Mouse (Mus musculus): ENCODE results near the gene Galnt4. TPM values are rescaled to one million over a fixed set of nuclear protein-coding genes. Genes with fewer than 3 reads are reported as not detected.

Gene Galnt4
- polyA plus RNA-seq (2015; fragmentation: Nextera tagmentation; extraction: Ambion mirVana): 7.0 and 7.9 TPM in 2 replicates

DNA sequence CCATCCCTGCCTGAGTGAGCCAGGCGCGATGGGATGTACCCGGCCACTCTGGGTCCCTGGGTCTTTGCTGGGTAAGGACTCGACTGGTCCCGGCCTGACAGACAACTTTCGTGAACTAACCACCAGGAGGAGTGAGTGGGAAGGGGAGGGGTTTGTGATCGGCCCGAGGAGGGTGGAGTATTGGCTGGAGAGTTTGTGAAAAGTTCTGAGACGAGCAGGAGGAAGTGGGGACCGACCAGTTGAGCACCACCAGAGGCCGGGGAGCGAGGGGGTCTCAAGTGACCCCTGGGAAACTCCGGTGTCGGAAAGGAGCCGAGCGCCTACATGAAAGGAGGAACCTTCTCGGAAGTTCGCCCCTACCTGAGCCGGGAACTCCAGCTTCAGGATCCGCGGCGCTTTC, at the start of gene Galnt4:
Gene Galnt4, plus strand, starts transcription at position 196 of the 400 bp plus-strand sequence.
- DNase-seq (ENCODE audit: low spot score): peak; percentile 78

DNA sequence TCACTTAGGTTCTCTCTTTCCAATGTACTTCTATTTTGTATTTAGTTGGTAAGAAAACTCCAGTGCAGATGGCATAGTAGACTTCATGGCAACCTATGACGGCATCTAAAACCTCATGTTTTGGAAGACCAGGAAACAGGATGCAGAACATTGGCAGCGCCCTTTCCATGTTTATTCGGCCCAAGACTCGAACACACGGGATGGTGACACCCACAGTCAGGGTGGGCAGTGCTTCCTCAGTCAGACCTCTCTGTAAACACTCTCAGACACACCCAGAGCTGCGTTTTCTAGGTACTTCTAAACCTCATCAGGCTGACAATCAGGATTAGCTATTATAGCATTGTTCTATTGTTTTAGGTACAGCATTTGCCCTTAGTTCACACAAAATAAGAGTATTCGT, 47.4 kb upstream of the Galnt4 start:
- DNase-seq (ENCODE audit: low spot score): no peak

DNA sequence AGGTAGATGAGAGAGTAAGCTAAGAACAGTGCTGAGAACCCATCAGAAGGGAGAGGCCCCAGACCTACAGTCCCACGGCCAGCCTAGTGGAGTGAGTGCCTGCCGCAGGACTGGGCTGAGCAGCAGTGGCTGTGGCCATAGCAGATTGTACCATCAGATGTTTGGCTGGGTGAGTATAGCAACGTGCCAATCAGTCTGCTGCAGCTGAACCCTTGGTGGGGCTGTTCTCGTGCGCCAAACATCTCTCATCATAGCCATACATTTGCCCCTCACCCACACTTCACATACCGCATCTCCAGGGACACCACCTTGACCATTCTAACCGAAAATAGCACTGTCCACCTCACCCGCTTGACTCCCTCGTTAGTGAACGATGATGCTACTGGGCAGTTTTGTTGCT, 46.5 kb upstream of the Galnt4 start:
- DNase-seq (ENCODE audit: low spot score): no peak

DNA sequence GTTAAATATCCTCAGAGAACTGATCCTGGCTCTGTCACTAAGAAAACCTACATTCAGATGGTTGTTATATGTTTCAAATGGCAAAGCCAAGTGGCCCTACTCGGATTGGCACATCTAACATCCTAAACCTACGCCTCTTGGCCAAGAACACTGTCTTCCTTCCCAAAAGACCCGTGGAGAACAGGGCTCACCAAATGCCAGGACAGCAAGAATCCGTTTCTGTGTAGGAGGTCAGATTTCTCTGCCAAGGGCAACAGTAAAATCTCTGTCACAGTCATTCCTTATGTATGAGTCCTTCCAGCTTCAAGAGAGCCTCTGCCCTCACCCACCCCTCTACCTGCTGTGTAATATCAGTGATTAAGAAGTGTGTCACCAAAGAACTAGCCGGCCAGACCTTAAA, 45.4 kb upstream of the Galnt4 start:
- no peak for DNase-seq (ENCODE audit: low spot score)

DNA sequence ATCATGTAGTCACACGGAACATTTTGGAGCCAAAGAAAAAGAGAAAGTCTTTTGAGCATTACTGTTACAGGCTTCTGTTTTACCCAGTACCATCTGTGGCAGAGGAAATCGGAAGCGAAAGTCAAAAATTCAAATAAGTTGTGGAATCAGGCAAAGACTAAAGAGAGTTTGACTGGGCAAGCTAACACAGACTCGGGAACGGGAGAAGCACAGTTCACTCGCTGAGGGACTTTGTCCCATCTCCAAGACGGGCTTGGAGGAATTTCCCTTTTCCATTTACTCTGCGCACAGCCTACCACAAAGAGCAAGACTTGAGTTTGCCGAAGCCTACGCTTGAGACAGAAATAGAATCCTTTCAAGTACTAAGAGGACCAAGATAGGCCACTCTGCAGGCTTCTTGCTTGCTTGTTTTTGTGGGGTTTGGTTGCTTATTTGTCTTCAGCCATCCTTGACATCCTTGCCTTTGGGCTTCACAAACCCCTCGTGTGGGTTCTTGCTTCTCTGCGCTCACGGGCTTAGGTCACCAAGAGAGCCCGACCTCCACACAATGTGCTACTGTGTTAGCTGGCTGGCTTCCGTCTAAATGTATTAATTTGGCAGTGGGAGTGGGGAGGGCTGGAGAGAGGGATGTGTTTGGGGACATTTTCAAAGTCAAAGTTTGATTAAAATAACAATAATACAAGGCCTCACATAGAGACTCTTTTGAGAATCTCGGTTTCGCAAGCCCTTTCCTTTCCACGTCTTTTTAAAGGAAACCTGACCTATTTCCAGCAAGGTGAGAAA, 31.7 kb upstream of the Galnt4 start:
- DNase-seq (ENCODE audit: low spot score): no peak

DNA sequence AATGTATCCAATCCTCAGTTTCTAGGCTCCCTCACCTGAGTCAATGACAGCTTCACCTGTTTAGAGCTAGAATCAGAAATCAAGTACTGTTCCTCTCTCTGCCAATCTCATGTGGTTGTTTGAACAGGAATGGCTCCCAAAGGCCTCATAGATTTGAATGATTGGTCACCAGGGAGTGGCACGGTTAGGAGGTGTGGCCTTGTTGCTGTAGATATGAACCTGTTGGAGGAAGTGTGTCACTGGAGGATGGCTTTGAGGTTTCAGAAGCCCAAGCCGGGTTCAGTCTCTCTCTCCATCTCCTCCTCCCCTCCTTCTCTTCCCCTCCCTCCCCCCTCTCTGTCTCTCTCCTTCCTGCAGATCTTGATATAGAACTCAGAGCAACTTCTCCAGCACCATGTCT, 29.3 kb upstream of the Galnt4 start:
- no peak for DNase-seq (ENCODE audit: low spot score)

DNA sequence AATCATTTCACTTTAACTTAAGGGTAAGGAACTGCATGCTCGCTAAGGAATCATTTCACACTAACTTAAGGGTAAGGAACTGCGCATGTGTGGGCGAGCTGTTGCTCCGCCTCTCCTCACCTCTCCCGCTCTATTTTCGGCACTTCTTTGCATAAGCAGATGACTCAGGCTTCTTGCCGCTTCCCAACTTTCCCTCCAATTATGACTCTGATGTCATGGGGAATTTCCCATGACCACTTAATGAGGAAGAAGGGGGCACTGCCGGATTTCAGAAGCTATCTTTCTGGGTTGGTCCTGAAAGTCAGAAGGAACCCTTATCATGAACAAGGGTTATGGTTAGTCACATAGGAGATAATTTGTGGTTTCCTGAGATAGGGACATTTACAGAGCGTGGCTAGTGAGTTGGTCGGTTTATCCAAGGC, 26.4 kb upstream of the Galnt4 start:
- DNase-seq (ENCODE audit: low spot score): no peak

DNA sequence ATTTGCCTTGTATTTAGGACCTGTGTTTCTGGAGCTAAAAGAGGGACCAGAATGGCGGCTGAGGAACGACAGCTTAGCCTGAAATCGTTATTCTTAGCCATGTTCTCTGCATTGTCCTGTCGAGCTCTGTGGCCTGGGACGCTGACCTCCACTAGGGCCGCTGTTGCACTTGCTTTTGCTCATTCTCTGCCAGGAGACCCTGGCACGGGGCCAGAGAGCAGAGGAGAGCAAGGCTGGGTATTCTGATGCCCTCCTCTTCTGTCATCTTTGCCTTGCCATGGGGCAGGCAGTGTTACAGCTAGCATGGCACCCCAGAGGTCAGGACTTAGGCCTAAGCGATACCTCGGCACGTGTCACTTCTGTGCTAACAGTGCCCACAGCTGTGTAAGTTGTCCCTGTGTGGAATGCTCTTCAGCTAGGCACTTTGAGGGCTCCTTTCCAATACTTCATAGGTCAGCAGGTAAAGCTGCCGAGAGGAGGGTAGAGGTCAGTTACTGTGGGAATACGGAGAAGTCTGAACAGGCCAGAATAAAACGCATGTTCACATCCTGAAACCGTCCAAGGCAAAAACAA, 24.4 kb upstream of the Galnt4 start:
- DNase-seq (ENCODE audit: low spot score): no peak

DNA sequence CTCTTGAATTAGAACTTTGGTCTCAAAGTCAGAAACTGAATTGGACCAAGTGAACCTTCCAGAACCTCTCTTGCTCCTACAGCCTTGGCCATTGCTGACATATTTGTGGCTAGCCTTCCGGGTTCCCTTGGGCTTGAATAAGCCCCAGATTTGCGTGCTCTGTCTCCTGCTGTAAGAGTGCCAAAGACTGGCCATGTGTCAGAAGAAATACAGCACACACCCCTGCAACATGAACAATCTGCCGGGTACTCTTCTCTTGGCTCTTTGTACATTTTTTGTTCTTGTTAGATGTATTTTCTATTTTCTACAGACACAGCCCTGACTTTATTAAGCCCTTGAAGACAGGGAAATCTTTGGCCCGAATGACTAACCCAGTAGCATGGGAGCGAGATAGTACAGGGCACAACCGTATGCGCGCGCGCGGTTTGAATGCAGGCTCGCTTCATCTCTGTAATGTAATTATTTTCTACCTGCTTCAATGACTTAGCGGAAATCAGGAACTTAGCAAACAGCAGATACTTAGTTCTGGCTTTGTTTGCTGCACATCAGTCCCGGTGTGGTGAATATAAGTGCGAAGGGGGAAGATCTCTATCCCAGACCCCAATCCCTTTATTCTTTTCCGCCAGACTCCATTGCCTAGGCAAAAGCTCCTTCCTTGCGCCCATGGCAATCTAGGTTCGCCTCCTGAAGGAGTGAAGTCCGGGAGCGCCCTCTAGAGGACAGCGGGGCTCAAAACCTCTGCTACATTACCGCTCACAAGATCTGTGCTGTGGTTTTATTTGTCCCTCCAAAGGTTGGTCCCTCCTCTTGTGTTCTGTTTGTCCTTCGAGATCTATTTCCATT, 23.3 kb upstream of the Galnt4 start:
- peak; percentile 84 for DNase-seq (ENCODE audit: low spot score)

DNA sequence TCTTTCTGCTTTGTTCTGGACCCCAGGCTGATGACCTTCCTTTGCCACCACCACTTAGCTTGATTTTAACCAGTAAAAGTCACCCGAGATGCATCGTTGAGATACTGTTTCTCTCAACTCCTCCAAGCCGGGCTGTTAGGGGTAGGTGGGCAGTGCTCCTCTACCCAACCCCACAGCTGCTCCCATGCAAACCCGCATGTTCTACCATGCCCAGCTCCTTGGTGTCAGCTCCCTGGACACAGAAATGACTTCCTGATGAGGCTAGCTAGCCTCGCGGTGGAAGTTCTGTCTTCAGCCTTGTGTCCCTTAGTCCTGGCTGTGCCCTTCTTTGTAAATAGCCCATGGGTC, 22.7 kb upstream of the Galnt4 start:
- DNase-seq (ENCODE audit: low spot score): no peak

DNA sequence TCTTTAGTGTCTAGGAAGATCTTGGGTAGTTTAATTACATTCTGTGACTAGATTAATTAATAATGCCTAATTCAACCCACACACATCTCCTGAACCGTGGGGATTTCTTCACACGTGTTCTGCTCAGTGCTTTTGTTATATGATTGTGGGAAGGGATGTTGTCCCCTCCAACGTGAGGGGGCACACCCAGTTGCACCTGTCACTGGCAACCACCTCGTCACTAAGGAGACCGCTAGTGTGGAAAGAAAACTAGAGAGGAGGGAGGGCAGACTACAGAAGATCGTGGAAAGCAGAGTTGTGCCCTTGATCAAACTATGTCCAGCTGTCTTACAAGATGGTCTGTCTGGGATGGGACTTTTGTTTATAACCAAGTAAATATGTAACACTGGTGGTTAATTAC, 21.9 kb upstream of the Galnt4 start:
- DNase-seq (ENCODE audit: low spot score): no peak

DNA sequence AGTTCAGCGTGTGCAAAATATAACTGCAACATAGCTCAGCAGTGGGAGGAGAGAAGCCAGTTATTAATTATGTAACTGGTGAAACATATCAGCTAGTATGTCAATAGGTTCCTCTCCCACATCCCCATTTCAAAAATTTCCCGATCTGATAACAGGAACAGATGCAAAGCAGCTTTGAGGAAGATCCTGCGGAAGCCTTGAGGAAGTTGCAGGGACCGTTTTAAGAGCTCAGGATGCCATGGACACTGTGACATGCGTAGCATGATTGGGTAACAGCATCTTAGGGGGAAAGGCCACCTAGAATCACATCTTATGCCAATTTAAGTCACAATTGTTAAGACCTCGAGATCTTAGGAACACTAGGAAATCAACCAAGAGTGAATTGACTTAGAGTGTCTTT, 18.1 kb upstream of the Galnt4 start:
- no peak for DNase-seq (ENCODE audit: low spot score)

DNA sequence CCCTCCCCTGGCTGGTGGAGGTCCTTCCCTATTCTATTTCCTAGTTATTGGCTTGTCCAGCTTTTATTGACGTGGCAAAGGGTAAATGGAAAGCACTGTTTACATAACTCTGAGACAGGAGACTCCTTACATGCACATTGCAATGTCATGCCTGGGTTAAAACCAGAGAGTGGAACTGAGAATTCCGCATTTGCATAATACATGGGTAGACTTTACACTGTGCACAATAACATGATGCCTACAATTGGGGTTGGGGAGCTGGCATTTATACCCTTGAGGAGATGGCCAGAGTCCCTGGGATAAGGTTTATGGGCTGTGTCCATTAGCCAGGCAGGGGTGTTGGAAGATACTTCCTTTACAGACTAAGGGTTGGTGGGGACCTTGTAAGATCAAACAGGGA, 14.6 kb upstream of the Galnt4 start:
- DNase-seq (ENCODE audit: low spot score): no peak

DNA sequence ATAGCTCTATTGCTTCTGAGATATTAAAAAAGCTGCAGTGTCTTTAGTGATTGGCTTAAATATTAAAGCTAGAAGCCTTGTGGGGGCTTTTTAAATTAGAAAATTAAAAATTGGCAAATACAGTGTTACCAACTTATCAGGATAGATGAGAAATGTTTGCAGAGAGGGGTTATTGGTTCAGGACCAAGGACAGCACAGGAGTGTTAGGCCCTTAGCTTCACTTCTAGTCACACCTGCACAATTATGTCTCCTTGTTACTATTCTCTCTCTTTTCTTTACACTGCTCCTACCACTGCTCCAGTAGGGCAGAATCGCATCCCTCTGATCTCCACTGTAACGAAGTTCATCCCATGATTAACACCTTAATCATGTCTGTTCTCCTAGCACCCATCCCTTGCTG, 12.8 kb upstream of the Galnt4 start:
- DNase-seq (ENCODE audit: low spot score): no peak

DNA sequence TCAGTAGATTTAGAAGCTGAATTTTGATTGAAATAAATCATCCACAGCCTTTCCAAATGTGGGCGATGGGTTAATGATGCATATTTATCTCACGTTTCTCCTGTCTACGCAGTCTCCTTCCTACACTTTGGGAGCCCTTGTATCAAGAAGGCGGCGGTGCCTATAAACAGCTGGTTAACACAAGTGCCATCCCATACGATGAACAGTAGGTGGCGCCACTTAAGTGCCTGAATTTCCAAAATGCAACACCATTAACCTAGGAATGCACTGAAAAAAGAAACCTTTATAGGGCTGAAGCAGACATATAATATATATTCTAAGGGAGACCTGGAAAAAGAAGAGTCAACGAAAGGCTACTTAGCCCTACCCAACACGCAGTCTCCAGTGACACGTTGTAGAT, 10.6 kb upstream of the Galnt4 start:
- DNase-seq (ENCODE audit: low spot score): peak; percentile 71

DNA sequence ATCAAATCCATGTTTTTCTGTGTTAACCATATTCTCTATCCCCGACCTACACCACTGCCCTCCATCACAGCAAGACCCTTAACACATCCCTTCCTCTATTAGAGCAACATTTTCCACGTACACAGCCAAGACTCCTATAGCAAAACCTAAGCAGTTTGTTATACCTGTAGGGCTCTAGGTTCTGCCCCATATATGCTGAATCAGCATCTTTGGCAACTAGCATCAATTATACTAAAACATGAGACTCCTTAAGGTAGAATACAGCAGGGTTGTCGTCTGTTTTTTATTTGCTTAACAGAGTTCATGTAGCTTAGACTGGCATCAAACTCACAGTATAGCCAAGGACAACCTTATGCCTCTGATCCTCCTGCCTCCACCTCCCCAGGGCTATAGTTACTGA, 2.4 kb upstream of the Galnt4 start:
- DNase-seq (ENCODE audit: low spot score): no peak

DNA sequence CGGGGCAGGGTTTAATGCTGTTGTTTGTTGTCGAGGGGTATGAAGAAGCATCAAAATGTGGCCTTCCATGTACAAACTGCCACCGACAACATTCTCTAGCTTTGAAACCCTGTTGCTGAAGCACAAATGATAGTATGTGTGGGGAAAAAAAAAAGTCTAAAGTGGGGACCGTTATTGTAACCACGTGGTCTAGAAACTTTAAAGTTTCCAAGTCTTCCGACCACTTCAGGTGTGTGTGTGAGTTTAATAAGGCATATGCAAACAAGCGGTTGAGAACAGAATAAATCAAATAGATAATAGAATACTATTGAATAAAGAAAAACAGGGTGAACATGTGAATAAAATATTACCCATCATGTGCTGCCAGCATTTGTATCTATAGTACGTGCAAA, 1.7 kb upstream of the Galnt4 start:
- DNase-seq (ENCODE audit: low spot score): no peak

DNA sequence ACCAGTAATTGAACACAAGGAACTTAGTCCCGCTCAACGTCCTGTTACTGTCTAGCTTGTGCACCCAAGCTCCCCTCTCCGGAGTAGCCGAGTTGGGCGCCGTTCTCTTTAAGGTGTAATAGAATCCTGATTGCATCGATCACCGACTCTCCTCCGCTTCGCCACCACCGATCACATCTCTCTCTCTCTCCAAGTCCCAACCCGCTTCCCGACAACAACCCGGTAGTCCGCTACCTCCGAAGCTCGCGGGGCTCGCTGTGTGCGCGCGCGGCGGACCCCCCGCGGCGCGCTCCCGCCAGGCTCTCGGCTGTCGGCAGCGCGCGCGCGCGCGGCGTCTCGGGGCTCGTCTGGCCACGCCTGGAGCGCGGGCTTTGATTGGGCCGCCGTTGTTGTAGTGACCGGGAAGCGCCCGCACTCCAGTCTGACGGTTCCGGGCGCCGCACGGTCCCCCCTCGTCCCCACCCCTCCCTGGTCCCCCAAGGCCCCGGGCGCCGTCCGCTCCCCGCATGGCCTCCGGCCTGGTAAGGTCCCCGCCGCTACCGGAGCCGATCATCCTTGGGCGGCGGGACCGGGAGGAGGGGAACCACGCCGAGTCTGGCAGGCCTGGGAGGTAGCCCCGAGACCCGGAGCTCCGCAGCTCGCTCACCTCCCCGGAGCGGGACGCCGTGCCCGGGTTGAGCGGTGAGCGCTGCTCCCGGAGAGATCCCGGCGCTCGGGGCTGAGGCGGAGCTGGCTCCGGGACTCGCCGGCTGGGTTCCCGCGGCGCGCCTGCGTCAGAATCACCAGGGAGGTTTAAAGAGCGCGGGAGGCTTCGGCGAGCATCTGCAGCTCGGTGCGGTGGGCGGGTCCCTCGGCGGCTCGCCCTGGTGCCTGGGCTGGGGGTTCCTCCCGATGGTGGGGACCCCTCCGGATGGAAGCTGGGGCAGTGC, 992 bp upstream of the Galnt4 start, which contains the start of gene Poc1b:
Gene Poc1b, plus strand, starts transcription at position 334 of the 929 bp plus-strand sequence.
- peak; percentile 89 for DNase-seq (ENCODE audit: low spot score)

DNA sequence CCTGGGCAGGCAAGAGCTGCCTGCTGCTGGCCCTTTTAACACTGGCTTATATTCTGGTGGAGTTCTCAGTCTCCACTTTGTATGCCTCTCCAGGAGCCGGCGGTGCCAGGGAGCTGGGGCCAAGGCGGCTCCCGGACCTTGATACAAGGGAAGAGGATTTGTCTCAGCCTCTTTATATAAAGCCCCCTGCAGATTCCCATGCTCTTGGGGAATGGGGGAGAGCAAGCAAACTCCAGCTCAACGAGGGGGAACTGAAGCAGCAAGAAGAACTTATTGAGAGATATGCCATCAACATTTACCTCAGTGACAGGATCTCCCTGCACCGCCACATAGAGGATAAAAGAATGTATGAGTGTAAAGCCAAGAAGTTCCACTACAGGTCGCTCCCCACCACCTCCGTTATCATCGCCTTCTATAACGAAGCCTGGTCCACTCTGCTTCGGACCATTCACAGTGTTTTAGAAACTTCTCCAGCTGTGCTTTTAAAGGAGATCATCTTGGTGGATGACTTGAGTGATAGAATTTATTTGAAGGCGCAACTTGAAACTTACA, 548 bp downstream of the Galnt4 start:
- DNase-seq (ENCODE audit: low spot score): peak; percentile 35

DNA sequence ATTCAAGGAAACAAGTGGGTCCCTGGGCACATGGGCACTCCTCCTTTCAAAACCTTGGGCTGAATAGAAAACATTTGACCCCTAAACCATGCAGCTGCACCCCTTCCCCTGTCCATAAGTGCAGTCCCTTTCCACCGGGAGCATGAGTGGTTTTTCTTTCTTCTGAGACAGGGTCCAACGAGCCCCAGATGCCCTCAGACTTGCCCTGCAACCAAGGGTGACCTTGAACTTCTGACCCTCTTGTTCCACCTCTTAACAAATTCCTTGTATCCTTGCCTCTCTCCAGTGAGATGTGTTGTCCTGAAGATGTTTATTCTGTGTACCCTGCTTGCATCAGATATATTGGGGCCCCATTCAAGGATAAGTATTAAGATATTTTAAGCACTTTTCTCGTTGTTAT, 5.6 kb downstream of the Galnt4 start:
- DNase-seq (ENCODE audit: low spot score): no peak

DNA sequence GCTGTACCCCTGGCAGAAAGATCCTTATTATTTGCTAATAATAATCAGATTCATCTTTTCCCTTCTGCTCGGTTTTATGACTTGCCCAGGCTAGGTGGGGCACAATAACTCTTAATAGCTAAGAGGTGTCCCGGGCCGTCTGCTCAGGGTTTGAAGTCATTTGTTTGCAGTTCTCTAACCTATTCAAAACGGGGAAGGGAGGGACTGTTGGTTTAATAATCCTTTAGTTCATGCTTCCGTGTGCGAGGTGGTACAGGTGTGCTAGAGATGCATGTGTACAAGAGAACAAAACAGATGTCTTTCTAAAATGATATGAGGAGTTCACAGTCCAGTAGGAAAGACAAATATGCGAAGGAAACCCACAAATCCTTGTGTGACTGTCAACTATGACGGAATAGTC, 6.3 kb downstream of the Galnt4 start:
- no peak for DNase-seq (ENCODE audit: low spot score)
